Mouse (Mus musculus): ENCODE results near the gene Cdkn2d.
A peak's percentile ranks its signal among the peaks of the same experiment; 100 is the strongest.
"Not testable (repeated sequence)": the region's sequence is repeated elsewhere in the genome, so short reads cannot be mapped to it uniquely, and the experiment has no call there.

Gene Cdkn2d

DNA sequence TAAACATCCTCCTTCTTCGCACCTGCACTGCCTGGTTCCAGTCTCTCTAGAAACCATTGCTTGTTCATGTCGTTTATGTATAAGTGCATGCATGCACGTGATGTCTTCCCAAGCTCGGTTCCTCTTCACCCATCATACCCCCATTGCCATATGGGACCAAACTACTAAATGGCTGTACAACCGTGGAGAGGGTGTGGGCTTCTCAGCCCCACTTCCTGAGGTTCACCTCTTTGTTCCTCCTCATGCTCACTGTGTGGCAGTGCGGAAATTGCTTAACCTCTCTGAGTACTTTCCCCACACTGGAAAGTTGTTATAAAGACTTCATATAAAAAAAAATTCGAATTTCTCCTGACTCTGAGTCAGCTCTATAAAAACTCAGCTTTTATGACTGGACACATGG lies 25.5 kb upstream of the Cdkn2d start:
- DNase-seq (ENCODE audit: low read depth), result no peak

- DNase-seq (ENCODE audit: low read depth), result peak; percentile 84
Observed at GRCm38 (mm10) chr9:21315421-21315820, 24.2 kb upstream of the Cdkn2d start.

- no peak for DNase-seq (ENCODE audit: low read depth)
Observed at GRCm38 (mm10) chr9:21314367-21315140, 23.3 kb upstream of the Cdkn2d start.

- DNase-seq (ENCODE audit: low read depth), result peak; percentile 91
Observed at GRCm38 (mm10) chr9:21313394-21313793, 22.2 kb upstream of the Cdkn2d start.

DNA sequence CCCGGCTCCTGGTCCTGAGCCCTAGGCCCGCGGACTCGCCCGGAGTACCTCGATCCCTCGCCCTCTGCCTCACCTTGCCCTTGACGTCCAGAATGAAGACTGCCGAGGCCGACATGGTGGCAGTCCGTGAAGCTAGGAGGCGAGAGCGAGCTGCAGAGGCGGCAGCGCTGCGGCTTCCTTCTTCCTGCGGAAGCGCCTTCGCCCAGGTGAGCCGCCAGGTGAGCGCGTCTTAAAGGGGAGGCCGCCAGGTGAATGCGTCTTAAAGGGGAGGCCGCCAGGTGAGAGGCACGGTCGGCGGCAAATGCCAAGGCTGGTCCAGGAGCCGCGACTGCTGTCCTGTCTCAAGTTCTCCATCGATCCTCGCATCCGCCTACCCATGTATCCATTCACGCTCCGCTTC lies 20.9 kb upstream of the Cdkn2d start, which contains the start of gene Ap1m2:
Ap1m2 (minus strand) TSS at position 204 of the 400 bp plus-strand sequence.
- DNase-seq (ENCODE audit: low read depth), result no peak

GRCm38 (mm10) chr9:21311695-21312094 lies 20.5 kb upstream of the Cdkn2d start:
- no peak for DNase-seq (ENCODE audit: low read depth)

GRCm38 (mm10) chr9:21309150-21309741 lies 18.0 kb upstream of the Cdkn2d start:
- DNase-seq (ENCODE audit: low read depth), result no peak

- no peak for DNase-seq (ENCODE audit: low read depth)
Observed at GRCm38 (mm10) chr9:21305065-21305464, 13.9 kb upstream of the Cdkn2d start.

GRCm38 (mm10) chr9:21299014-21299413 lies 7.8 kb upstream of the Cdkn2d start:
- DNase-seq (ENCODE audit: low read depth), result no peak

- no peak for DNase-seq (ENCODE audit: low read depth)
Observed at GRCm38 (mm10) chr9:21292271-21292670, 1.1 kb upstream of the Cdkn2d start.

DNA sequence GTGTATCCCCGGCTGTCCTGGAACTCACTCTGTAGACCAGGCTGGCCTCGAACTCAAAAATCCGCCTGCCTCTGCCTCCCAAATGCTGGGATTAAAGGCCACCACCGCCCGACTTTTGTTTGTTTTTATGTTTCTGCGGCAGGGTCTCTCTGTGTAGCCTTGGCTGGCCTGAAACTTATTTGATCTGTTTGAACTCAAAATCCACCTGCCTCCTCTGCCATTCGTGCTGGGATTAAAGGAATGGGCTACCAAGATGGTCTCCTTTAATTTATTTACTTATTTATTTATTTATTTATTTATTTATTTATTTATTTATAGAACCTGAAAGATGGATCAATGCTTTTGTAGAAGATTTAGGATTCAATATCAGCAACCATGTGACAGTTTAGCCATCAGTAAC lies 661 bp upstream of the Cdkn2d start:
- DNase-seq (ENCODE audit: low read depth), result not testable (repeated sequence)

DNA sequence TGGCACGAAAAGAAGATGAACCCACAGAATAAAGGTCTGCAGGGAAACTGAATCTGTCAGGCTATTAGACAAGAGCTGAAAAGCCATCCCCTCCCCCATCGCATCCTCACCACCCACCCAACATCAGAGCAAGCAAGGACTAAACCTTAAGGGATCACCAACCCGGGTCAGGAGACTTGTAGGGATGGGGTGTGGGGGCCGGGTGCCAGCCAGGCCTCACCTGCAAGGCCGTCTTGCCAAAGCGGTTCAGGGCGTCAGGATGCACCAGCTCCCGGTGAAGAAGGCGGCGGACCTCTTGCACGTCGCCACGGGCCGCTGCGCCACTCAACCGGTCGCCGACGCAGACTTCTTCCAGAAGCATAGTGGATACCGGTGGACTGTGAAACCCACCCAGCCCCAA lies 618 bp downstream of the Cdkn2d start:
- DNase-seq (ENCODE audit: low read depth), result peak; percentile 39

GRCm38 (mm10) chr9:21289337-21289671 lies 1.9 kb downstream of the Cdkn2d start:
- DNase-seq (ENCODE audit: low read depth), result no peak

- peak; percentile 32 for DNase-seq (ENCODE audit: low read depth)
Observed at GRCm38 (mm10) chr9:21288404-21289336, 2.5 kb downstream of the Cdkn2d start.

- DNase-seq (ENCODE audit: low read depth), result peak; percentile 98
Observed at GRCm38 (mm10) chr9:21287571-21288402, 3.4 kb downstream of the Cdkn2d start, which contains the start of gene Kri1. Kri1 (minus strand) TSS chr9:21287969.

DNA sequence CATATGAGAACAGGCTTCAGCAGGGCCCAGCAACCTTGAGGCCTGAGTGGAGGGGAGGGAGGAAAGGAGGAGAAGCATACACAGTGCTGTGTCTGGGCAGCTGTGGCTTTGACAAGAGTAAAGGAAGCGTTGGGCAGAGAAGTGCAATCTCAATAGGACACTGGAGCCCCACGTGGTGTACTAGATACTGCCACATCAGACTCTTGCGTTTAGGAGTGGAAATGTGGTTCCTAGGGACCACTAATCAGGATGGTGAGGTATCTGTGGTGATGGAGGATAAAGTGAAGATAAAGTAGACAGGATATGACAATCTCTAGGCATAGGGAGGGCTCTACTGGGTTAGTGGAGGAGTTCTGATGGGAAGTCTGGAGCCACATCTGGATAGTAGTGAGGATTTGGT lies 4.5 kb downstream of the Cdkn2d start:
- DNase-seq (ENCODE audit: low read depth), result no peak

DNA sequence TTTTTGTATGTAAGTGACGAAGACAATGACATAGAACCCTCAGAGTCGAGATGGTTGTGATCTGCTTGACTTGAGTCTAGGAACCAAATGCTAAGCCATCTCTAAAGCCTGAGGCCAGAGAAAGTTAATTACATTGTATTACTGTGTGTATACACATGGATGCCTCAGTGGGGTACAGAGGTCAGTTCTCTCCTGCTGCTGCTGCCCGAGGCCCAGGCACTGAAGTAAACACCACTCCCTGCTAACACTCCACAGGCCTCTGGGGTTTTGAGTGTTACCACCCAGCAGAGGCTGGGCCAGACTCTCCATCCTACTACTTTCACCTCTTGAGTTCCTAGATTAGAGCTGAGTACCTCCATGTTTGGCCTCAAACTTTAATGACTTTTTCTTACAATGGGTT lies 7.2 kb downstream of the Cdkn2d start:
- DNase-seq (ENCODE audit: low read depth), result no peak

GRCm38 (mm10) chr9:21283591-21283990 lies 7.6 kb downstream of the Cdkn2d start:
- DNase-seq (ENCODE audit: low read depth), result no peak

GRCm38 (mm10) chr9:21277776-21278175 lies 13.4 kb downstream of the Cdkn2d start:
- no peak for DNase-seq (ENCODE audit: low read depth)

- DNase-seq (ENCODE audit: low read depth), result no peak
Observed at GRCm38 (mm10) chr9:21276307-21276706, 14.9 kb downstream of the Cdkn2d start.

GRCm38 (mm10) chr9:21275727-21276126 lies 15.5 kb downstream of the Cdkn2d start:
- no peak for DNase-seq (ENCODE audit: low read depth)
